In the genomic region with DNA sequence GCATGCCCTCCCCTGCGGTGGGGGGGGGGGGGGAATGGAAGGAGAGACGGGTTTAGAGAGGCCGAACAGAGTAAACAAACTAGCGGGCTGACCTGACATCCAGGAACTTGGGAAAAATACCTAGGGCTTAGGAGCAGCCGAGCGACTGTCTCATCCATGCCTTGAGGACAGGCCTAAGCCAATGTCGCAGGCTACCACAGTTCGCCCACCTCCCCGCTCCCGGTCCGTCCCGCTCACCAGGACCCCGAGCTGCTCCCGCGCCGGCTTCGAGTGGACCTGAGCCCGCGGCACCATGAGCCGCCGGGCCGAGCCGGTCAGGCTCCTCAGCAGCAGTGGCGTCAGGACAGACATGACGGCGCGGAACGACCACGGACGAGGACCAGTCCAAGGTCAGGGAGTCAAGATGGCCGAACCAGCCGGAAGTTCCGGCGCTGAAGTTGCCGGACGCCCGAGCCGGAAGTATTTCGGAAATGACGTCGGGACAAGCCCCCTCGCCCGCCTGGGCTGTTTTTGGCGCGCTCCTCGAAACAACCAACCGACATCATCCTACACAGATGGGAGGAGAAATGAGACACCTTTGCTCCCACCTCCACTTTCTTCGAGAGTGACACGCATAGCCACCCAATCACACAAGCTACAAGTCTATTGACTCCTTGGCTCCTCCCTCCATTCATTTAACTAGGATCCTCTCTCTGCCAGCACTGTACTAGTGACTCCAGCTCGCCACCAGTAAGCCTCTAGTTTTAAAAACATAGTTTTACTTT, we compare ENCODE assay signal across 8 mouse cellular contexts. TPM values are rescaled to one million over a fixed set of nuclear protein-coding genes. Genes with fewer than 3 reads are reported as not detected.
DNase-seq lines count a peak whose midpoint lies in the region; ATAC-seq lines count a peak whose summit lies in the region.

A gene (minus strand): TSS at position 455 of the 764 bp plus-strand sequence.

- no peaks in the 10 kb centered on the region for H3K27me3 ChIP-seq in hindbrain, embryonic 16.5 days (replicated peaks; ENCODE audit: control insufficient read depth, insufficient read depth, low read length)

- H3K9ac ChIP-seq in hindbrain, embryonic 16.5 days (ENCODE audit: low read depth, low read length): peak within 1 kb of the TSS; percentile 88

- no peaks in the 10 kb centered on the region for H3K9me3 ChIP-seq in hindbrain, embryonic 16.5 days (ENCODE audit: control insufficient read depth, low read length)

- H3K4me3 ChIP-seq in hindbrain, embryonic 16.5 days (ENCODE audit: low read length): peak within 1 kb of the TSS; percentile 90
- H3K4me3 ChIP-seq in macrophage (ENCODE audit: inconsistent target): peak within 1 kb of the TSS; percentile 90

- peaks cover 11% of the 10 kb centered on the region for H3K36me3 ChIP-seq in hindbrain, embryonic 16.5 days (ENCODE audit: control insufficient read depth, insufficient read depth, low read length)
- H3K36me3 ChIP-seq in macrophage (ENCODE audit: inconsistent target): peaks cover 9% of the 10 kb centered on the region; the same call in 1 of the 2 replicates

- peaks cover 29% of the 10 kb centered on the region for H3K4me1 ChIP-seq in hindbrain, embryonic 16.5 days (ENCODE audit: control insufficient read depth, insufficient read depth, low read depth, low read length)

- ATAC-seq in hindbrain, embryonic 16.5 days: peak; percentile 98

- peaks cover 49% of the 10 kb centered on the region for H3K79me2 ChIP-seq in macrophage (ENCODE audit: inconsistent target)

- under 1% methylated on average over 50 of the region's 50 CpGs for WGBS in hindbrain, embryonic 16.5 days
- WGBS in macrophage (ENCODE audit: missing documents): under 1% methylated on average over 50 of the region's 50 CpGs

- peak; percentile 93 for DNase-seq in WW6 (ENCODE audit: low read depth, low spot score)
- DNase-seq in cerebellum, postnatal 4 days (ENCODE audit: low spot score in 2 of 2): peak; percentile 76 to 92
- DNase-seq in gastrocnemius, adult 18-20 months (ENCODE audit: low spot score): peak; percentile 97
- DNase-seq in left cerebral cortex, adult 18-20 months (ENCODE audit: low spot score in 2 of 2): peak; percentile 94 to 97
- DNase-seq in right cerebral cortex, adult 18-20 months: peak; percentile 98
- DNase-seq in urinary bladder, postnatal 10 days (ENCODE audit: low spot score): peak; percentile 88

- peak within 1 kb of the TSS; percentile 84 for H3K4me2 ChIP-seq in hindbrain, embryonic 16.5 days (ENCODE audit: low read length)

- H3K27ac ChIP-seq in hindbrain, embryonic 16.5 days (ENCODE audit: low read depth, low read length): peak within 1 kb of the TSS; percentile 95
- H3K27ac ChIP-seq in macrophage: peak within 1 kb of the TSS; percentile 62

RNA-seq across cellular contexts. Expression of the gene that starts here (rescaled TPM):
- 100 to 1,000 TPM in 1 of 2 experiments, 10 to 100 TPM in 1; 72.3 to 102 TPM for total RNA-seq in gastrocnemius, adult 18-20 months (2021)
- polyA plus RNA-seq in hindbrain, embryonic 16.5 days (2015; fragmentation: Nextera tagmentation; extraction: Ambion mirVana): 1,071 and 1,270 TPM in 2 replicates
- total RNA-seq in left cerebral cortex, adult 18-20 months (2021): 1,000 to 10,000 TPM in 1 of 2 experiments, 100 to 1,000 TPM in 1; 906 to 1,040 TPM
- 10 to 100 TPM in 17 of 26 experiments, 1 to 10 TPM in 8, not detected in 1; 3.1 to 75.9 (median 13.0) TPM for total RNA-seq in macrophage (2018; cell fraction: chromatin; rRNA removed)
- total RNA-seq in macrophage (2018; cell fraction: cytosol; rRNA removed): 100 to 1,000 TPM; 349 to 700 (median 528) TPM
- 10 to 100 TPM; 17.2 to 99.4 (median 57.5) TPM for total RNA-seq in macrophage (2018; cell fraction: nucleus; rRNA removed)
- 220 to 440 TPM (median 391 TPM) in 3 replicates for polyA plus RNA-seq in macrophage (2018)

Comparison
In these comparisons a context has a peak if more than half of its experiments do, and no peak if none do; other contexts are left out.
1. Peak in every context shown above with its lines: DNase-seq, ATAC-seq, H3K4me3 ChIP-seq and H3K27ac ChIP-seq.
2. RNA of the gene that starts here (total RNA-seq): 906 to 1,040 TPM in left cerebral cortex, adult 18-20 months; 72.3 to 102 TPM in gastrocnemius, adult 18-20 months; every median in the first group is over 4 times any median in the second.